Comparison of ENCODE assay signal across 8 mouse cellular contexts in the genomic region with DNA sequence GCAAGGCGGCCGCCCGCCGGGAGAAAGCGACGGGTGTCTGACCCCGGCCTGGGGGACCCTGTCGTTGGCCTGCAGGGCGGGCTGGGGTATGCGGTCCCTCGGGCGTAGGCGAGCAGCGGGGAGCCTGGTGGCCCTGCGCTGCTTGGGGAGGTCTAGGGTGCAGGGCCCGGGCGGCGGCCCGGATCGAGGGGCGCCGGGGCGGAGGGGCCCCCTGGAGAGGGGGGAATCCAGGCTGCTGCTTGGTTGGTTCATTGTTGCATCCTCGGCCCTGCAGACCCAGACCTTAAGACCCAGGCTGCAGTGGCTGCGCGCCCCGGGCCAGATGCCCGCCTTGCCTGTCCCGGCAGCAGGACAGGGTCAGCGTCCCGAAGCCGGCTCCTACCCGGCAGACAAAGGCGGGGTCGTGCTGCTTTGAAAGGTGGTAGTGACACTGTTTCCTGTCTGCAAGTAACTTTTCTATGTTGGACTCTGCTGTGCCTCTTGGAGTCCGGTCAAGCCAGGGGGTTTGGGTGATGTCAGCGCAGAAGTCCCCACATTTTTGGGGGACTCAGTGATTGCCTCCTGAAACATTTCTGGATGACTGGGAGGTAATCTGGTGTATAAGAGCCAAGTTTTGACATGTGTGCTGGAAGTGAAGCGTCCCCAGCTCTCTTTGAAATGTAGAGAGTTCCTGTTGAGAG.
A peak's percentile ranks its signal among the peaks of the same experiment; 100 is the strongest.
DNase-seq lines count a peak whose midpoint lies in the region; ATAC-seq and TF ChIP-seq lines count a peak whose summit lies in the region.

No protein-coding gene starts in this region.

- H3K27ac ChIP-seq in embryonic facial prominence, embryonic 11.5 days (replicated peaks; ENCODE audit: low read depth, low read length): peak overlapping the region; percentile 52; the same call in 1 of the 2 replicates
- H3K27ac ChIP-seq in limb, embryonic 12.5 days: peak overlapping the region; percentile 84
- peak overlapping the region; percentile 70 for H3K27ac ChIP-seq in midbrain, embryonic 15.5 days
- H3K27ac ChIP-seq in stomach, postnatal 0 days (replicated peaks): peak overlapping the region; percentile 88

- no peaks in the 10 kb centered on the region for H3K4me1 ChIP-seq in embryonic facial prominence, embryonic 11.5 days (ENCODE audit: control insufficient read depth, insufficient read depth, low read length)
- peaks cover 34% of the 10 kb centered on the region for H3K4me1 ChIP-seq in limb, embryonic 12.5 days (replicated peaks)
- H3K4me1 ChIP-seq in midbrain, embryonic 15.5 days: peaks cover 36% of the 10 kb centered on the region
- peaks cover 4% of the 10 kb centered on the region for H3K4me1 ChIP-seq in stomach, postnatal 0 days (replicated peaks; ENCODE audit: control insufficient read depth, insufficient read depth)

- TF ChIP-seq CTCF in stomach, postnatal 0 days (IDR thresholded peaks at IDR 0.05; ENCODE audit: low read depth): no peak

- peak; percentile 68 for ATAC-seq in embryonic facial prominence, embryonic 11.5 days (replicated peaks; ENCODE audit: insufficient number of reproducible peaks, low FRiP score, low TSS enrichment, low read depth)
- ATAC-seq in limb, embryonic 12.5 days (ENCODE audit: insufficient number of reproducible peaks, insufficient read depth, low FRiP score, low TSS enrichment, low read depth): peak; percentile 77
- peak; percentile 83; the same call in 1 of the 2 replicates for ATAC-seq in midbrain, embryonic 15.5 days (replicated peaks)
- ATAC-seq in stomach, postnatal 0 days (ENCODE audit: low FRiP score, low TSS enrichment): peak; percentile 70

- DNase-seq in B cell, adult 2 months: peak; percentile 67 to 69
- DNase-seq in Muller cell, postnatal 12 days (ENCODE audit: inconsistent ontology term): peak; percentile 42
- DNase-seq in embryonic facial prominence, embryonic 11.5 days (ENCODE audit: low spot score): peak; percentile 54
- DNase-seq in heart, postnatal 10 days: peak; percentile 49 to 61
- peak; percentile 52 for DNase-seq in stomach, postnatal 0 days (ENCODE audit: low spot score)
- no peak for DNase-seq in left cerebral cortex, postnatal 25 days (ENCODE audit: low spot score in 2 of 2)

- TF ChIP-seq EP300 in stomach, postnatal 0 days (optimal IDR thresholded peaks at IDR 0.05): peak; percentile 16

- peak overlapping the region; percentile 73 for H3K4me2 ChIP-seq in embryonic facial prominence, embryonic 11.5 days (ENCODE audit: low read depth, low read length)
- H3K4me2 ChIP-seq in limb, embryonic 12.5 days: peak overlapping the region; percentile 71
- H3K4me2 ChIP-seq in midbrain, embryonic 15.5 days: peak overlapping the region; percentile 64
- peak overlapping the region; percentile 97 for H3K4me2 ChIP-seq in stomach, postnatal 0 days (replicated peaks; ENCODE audit: low read depth)

- peak overlapping the region; percentile 96 for H3K9ac ChIP-seq in embryonic facial prominence, embryonic 11.5 days (replicated peaks; ENCODE audit: low read length)
- H3K9ac ChIP-seq in limb, embryonic 12.5 days (replicated peaks): peak overlapping the region; percentile 95
- H3K9ac ChIP-seq in midbrain, embryonic 15.5 days: peak overlapping the region; percentile 88
- peak overlapping the region; percentile 87 for H3K9ac ChIP-seq in stomach, postnatal 0 days (ENCODE audit: low read length)

- no peaks in the 10 kb centered on the region for H3K9me3 ChIP-seq in embryonic facial prominence, embryonic 11.5 days (replicated peaks; ENCODE audit: control insufficient read depth, low read length)
- H3K9me3 ChIP-seq in limb, embryonic 12.5 days: no peaks in the 10 kb centered on the region
- no peaks in the 10 kb centered on the region for H3K9me3 ChIP-seq in midbrain, embryonic 15.5 days
- no peaks in the 10 kb centered on the region for H3K9me3 ChIP-seq in stomach, postnatal 0 days (ENCODE audit: control insufficient read depth, low read length)

- 1% methylated on average over 38 of the region's 38 CpGs for WGBS in embryonic facial prominence, embryonic 11.5 days
- under 1% methylated on average over 32 of the region's 38 CpGs for WGBS in limb, embryonic 12.5 days
- WGBS in midbrain, embryonic 15.5 days: under 1% methylated on average over 38 of the region's 38 CpGs
- 2% methylated on average over 33 of the region's 38 CpGs for WGBS in stomach, postnatal 0 days

- H3K4me3 ChIP-seq in embryonic facial prominence, embryonic 11.5 days (ENCODE audit: low read depth, low read length): peak overlapping the region; percentile 95
- peak overlapping the region; percentile 91 for H3K4me3 ChIP-seq in limb, embryonic 12.5 days (replicated peaks)
- peak overlapping the region; percentile 88 for H3K4me3 ChIP-seq in midbrain, embryonic 15.5 days
- H3K4me3 ChIP-seq in stomach, postnatal 0 days (ENCODE audit: low read depth, low read length): peak overlapping the region; percentile 91

- intact Hi-C loops in heart, postnatal 10 days (cut with DNase I): loop anchor here (2.0 to 5.0 kb wide), 2 partner anchors 53 to 167 kb away; no protein-coding TSS in a partner anchor
- intact Hi-C loops in left cerebral cortex, postnatal 25 days (cut with DNase I): no loop called here

- no peaks in the 10 kb centered on the region for H3K36me3 ChIP-seq in embryonic facial prominence, embryonic 11.5 days (replicated peaks; ENCODE audit: control insufficient read depth, insufficient read depth, low read depth, low read length)
- no peaks in the 10 kb centered on the region for H3K36me3 ChIP-seq in limb, embryonic 12.5 days
- no peaks in the 10 kb centered on the region for H3K36me3 ChIP-seq in midbrain, embryonic 15.5 days (replicated peaks)
- no peaks in the 10 kb centered on the region for H3K36me3 ChIP-seq in stomach, postnatal 0 days (ENCODE audit: control insufficient read depth, insufficient read depth, low read length)

- H3K27me3 ChIP-seq in embryonic facial prominence, embryonic 11.5 days (ENCODE audit: control insufficient read depth, insufficient read depth, low read length): no peaks in the 10 kb centered on the region
- peaks cover 2% of the 10 kb centered on the region; the same call in 1 of the 2 replicates for H3K27me3 ChIP-seq in limb, embryonic 12.5 days
- no peaks in the 10 kb centered on the region for H3K27me3 ChIP-seq in midbrain, embryonic 15.5 days (replicated peaks)
- H3K27me3 ChIP-seq in stomach, postnatal 0 days (ENCODE audit: control insufficient read depth, insufficient read depth, low read length): no peaks in the 10 kb centered on the region; the same call in 1 of the 2 replicates

Comparison
In these comparisons a context has a peak if more than half of its experiments do, and no peak if none do; other contexts are left out.
1. DNase-seq: peak in B cell, adult 2 months (2 of 2), Muller cell, postnatal 12 days (single experiment), embryonic facial prominence, embryonic 11.5 days (single experiment), heart, postnatal 10 days (2 of 2) and stomach, postnatal 0 days (single experiment); none in left cerebral cortex, postnatal 25 days (0 of 2).
2. Peak in every context shown above with its lines, with median percentiles within 50 percentile points of each other: ATAC-seq, H3K27ac ChIP-seq, H3K4me2 ChIP-seq, H3K4me3 ChIP-seq and H3K9ac ChIP-seq.